Mouse (Mus musculus): ENCODE data around the gene Arhgdib. TPM values are rescaled to one million over a fixed set of nuclear protein-coding genes. Genes with fewer than 3 reads are reported as not detected.

Gene Arhgdib
- total and polyA plus RNA-seq, 3 experiments: 321 to 1,150 (median 355) TPM

GRCm38 (mm10) chr6:136883961-136884360, 57.7 kb downstream of the Arhgdib start:
- Histone ChIP-seq H3K4me3 (replicated peaks in 1 of 3; ENCODE audit: low read depth in 2 of 3, low read length in 2 of 3, poor library complexity in 1 of 3) (no peak overlapping the region), H3K9me3 (replicated peaks; ENCODE audit: low read length) (no peaks in the 10 kb centered on the region), H3K27me3 (replicated peaks) (no peaks in the 10 kb centered on the region), H3K36me3 (replicated peaks in 1 of 2; ENCODE audit: control insufficient read depth in 1 of 2, insufficient read depth in 1 of 2, low read length in 1 of 2) (peaks cover 0 to 26% of the 10 kb centered on the region in 2 experiments), H3K4me1 (ENCODE audit: control insufficient read depth in 1 of 2, insufficient read depth in 2 of 2) (no peaks in the 10 kb centered on the region), H3K27ac (ENCODE audit: insufficient read depth, low read depth) (no peak overlapping the region), H3K4me2 (ENCODE audit: insufficient read depth, low read depth, poor library complexity, severe bottlenecking) (no peak overlapping the region), H3K9ac (ENCODE audit: insufficient read depth, low read depth) (no peak overlapping the region), H3K79me2 (replicated peaks; ENCODE audit: control insufficient read depth, extremely low read depth, insufficient read depth, poor library complexity, severe bottlenecking) (no peaks in the 10 kb centered on the region)
- no peak for DNase-seq (ENCODE audit: extremely low read depth)
- dilution Hi-C loops (cut with MboI; ENCODE audit: extremely low pct_ligation_motif_present, extremely low pct_unique_long_range_greater_than_20kb, low sequenced_read_pairs): no loop called here
- in situ Hi-C loops (cut with MboI; ENCODE audit: low pct_ligation_motif_present, low pct_unique_long_range_greater_than_20kb, low sequenced_read_pairs): no loop called here
- TF ChIP-seq TCF12 (IDR thresholded peaks at IDR 0.05; ENCODE audit: low read depth, low read length): no peak
- TF ChIP-seq ELF1 (IDR thresholded peaks at IDR 0.05; ENCODE audit: low read depth, low read length): no peak
- no peak for TF ChIP-seq ZNF384 (IDR thresholded peaks at IDR 0.05; ENCODE audit: low read depth, low read length)
- TF ChIP-seq ZMIZ1 (IDR thresholded peaks at IDR 0.05; ENCODE audit: low read depth, low read length): no peak
- no peak for TF ChIP-seq E2F4 (IDR thresholded peaks at IDR 0.05; ENCODE audit: insufficient replicate concordance, low read depth, low read length)
- no peak for TF ChIP-seq CTCF (conservative IDR thresholded peaks at IDR 0.05 in 1 of 2, IDR thresholded peaks at IDR 0.05 in 1 of 2; ENCODE audit: low read depth in 2 of 2, low read length in 2 of 2)
- TF ChIP-seq TBP (conservative IDR thresholded peaks at IDR 0.05; ENCODE audit: low read depth, low read length): no peak
- TF ChIP-seq SMC3 (IDR thresholded peaks at IDR 0.05; ENCODE audit: low read depth, low read length): no peak
- no peak for TF ChIP-seq PAX5 (IDR thresholded peaks at IDR 0.05; ENCODE audit: low read length)
- no peak for TF ChIP-seq POLR2A (IDR thresholded peaks at IDR 0.05; ENCODE audit: low read depth, low read length)
- TF ChIP-seq ZKSCAN1 (IDR thresholded peaks at IDR 0.05; ENCODE audit: borderline replicate concordance, low read depth, low read length): no peak
- no peak for TF ChIP-seq USF2 (conservative IDR thresholded peaks at IDR 0.05; ENCODE audit: low read depth, low read length)

GRCm38 (mm10) chr6:136883431-136883915, 58.2 kb downstream of the Arhgdib start:
- TF ChIP-seq PAX5 (IDR thresholded peaks at IDR 0.05; ENCODE audit: low read length): no peak
- TF ChIP-seq GABPA (IDR thresholded peaks at IDR 0.05; ENCODE audit: insufficient replicate concordance, low read depth, low read length): no peak
- no peak for TF ChIP-seq MXI1 (IDR thresholded peaks at IDR 0.05; ENCODE audit: low read depth, low read length)
- no peak for TF ChIP-seq TCF12 (IDR thresholded peaks at IDR 0.05; ENCODE audit: low read depth, low read length)
- no peak for TF ChIP-seq ETS1 (conservative IDR thresholded peaks at IDR 0.05; ENCODE audit: low read depth, low read length)
- TF ChIP-seq KAT2A (IDR thresholded peaks at IDR 0.05; ENCODE audit: insufficient replicate concordance, low read length): no peak
- TF ChIP-seq USF2 (conservative IDR thresholded peaks at IDR 0.05; ENCODE audit: low read depth, low read length): no peak
- TF ChIP-seq SIN3A (IDR thresholded peaks at IDR 0.05; ENCODE audit: low read length): no peak
- no peak for TF ChIP-seq MAFK (IDR thresholded peaks at IDR 0.05; ENCODE audit: insufficient replicate concordance, low read length)
- TF ChIP-seq JUND (conservative IDR thresholded peaks at IDR 0.05; ENCODE audit: low read depth, low read length): no peak
- TF ChIP-seq POLR2AphosphoS2 (IDR thresholded peaks at IDR 0.05; ENCODE audit: low read depth, low read length): no peak
- TF ChIP-seq MYC (IDR thresholded peaks at IDR 0.05; ENCODE audit: low read depth, low read length): no peak
- TF ChIP-seq HCFC1 (IDR thresholded peaks at IDR 0.05; ENCODE audit: low read depth, low read length): no peak
- TF ChIP-seq BHLHE40 (IDR thresholded peaks at IDR 0.05; ENCODE audit: low read depth, low read length): no peak
- no peak for TF ChIP-seq E2F4 (IDR thresholded peaks at IDR 0.05; ENCODE audit: insufficient replicate concordance, low read depth, low read length)
- no peak for TF ChIP-seq USF1 (IDR thresholded peaks at IDR 0.05; ENCODE audit: low read depth, low read length)
- no peak for TF ChIP-seq ZC3H11A (IDR thresholded peaks at IDR 0.05; ENCODE audit: low read depth, low read length)
- no peak overlapping the region for H3K4me2 ChIP-seq (ENCODE audit: insufficient read depth, low read depth, poor library complexity, severe bottlenecking)

More at GRCm38 (mm10) chr6:136883431-136883915, 58.2 kb downstream of the Arhgdib start:
- Histone ChIP-seq H3K4me1 (ENCODE audit: control insufficient read depth in 1 of 2, insufficient read depth in 2 of 2) (no peaks in the 10 kb centered on the region), H3K4me3 (replicated peaks in 1 of 3; ENCODE audit: low read depth in 2 of 3, low read length in 2 of 3, poor library complexity in 1 of 3) (no peak overlapping the region), H3K36me3 (replicated peaks in 1 of 2; ENCODE audit: control insufficient read depth in 1 of 2, insufficient read depth in 1 of 2, low read length in 1 of 2) (peaks cover 0 to 27% of the 10 kb centered on the region in 2 experiments), H3K79me2 (replicated peaks; ENCODE audit: control insufficient read depth, extremely low read depth, insufficient read depth, poor library complexity, severe bottlenecking) (no peaks in the 10 kb centered on the region), H3K9me3 (replicated peaks; ENCODE audit: low read length) (no peaks in the 10 kb centered on the region), H3K27ac (ENCODE audit: insufficient read depth, low read depth) (no peak overlapping the region), H3K9ac (ENCODE audit: insufficient read depth, low read depth) (no peak overlapping the region), H3K27me3 (replicated peaks) (no peaks in the 10 kb centered on the region)
- DNase-seq (ENCODE audit: extremely low read depth): no peak
- in situ Hi-C loops (cut with MboI; ENCODE audit: low pct_ligation_motif_present, low pct_unique_long_range_greater_than_20kb, low sequenced_read_pairs) (no loop called here), dilution Hi-C loops (cut with MboI; ENCODE audit: extremely low pct_ligation_motif_present, extremely low pct_unique_long_range_greater_than_20kb, low sequenced_read_pairs) (no loop called here)
